Mouse (Mus musculus) stomach, embryonic 14.5 days (tissue): ENCODE data around the gene Ercc6l2. TPM values are rescaled to one million over a fixed set of nuclear protein-coding genes. Genes with fewer than 3 reads are reported as not detected.
"Not testable (repeated sequence)": the region's sequence is repeated elsewhere in the genome, so short reads cannot be mapped to it uniquely, and the experiment has no call there.

Experiments
- ATAC-seq: fragments of 200-750 bp; cut with Nextera tagmentation; 2 replicates; pipeline ENCODE4 v1.8.0; 2017; ENCODE audit warnings: low read depth, moderate TSS enrichment; ENCODE audit not compliant: insufficient number of reproducible peaks, insufficient read depth, low FRiP score
- H3K27ac ChIP-seq: fragments of 300-500 bp; sonication (generic); 2 replicates; pipeline ENCODE4 v1.5.1; 2014; ENCODE audit warnings: mild to moderate bottlenecking, low read length, moderate library complexity, mixed read lengths
- H3K27me3 ChIP-seq: fragments of 300-500 bp; sonication (generic); 2 replicates; pipeline ENCODE4 v1.6.1; 2014; ENCODE audit warnings: low read length, control low read depth, mixed read lengths; ENCODE audit not compliant: control insufficient read depth, insufficient read depth
- H3K36me3 ChIP-seq: fragments of 300-500 bp; sonication (generic); 2 replicates; pipeline ENCODE4 v1.6.1; 2014; ENCODE audit warnings: mild to moderate bottlenecking, control low read depth, low read length, moderate library complexity, mixed read lengths; ENCODE audit not compliant: control insufficient read depth, insufficient read depth
- H3K4me1 ChIP-seq: fragments of 300-500 bp; sonication (generic); 2 replicates; pipeline ENCODE4 v1.6.1; 2014; ENCODE audit warnings: low read length, control low read depth, mixed read lengths; ENCODE audit not compliant: control insufficient read depth, insufficient read depth
- H3K4me2 ChIP-seq: fragments of 300-500 bp; sonication (generic); replicated peaks from 2 replicates; pipeline ENCODE4 v1.6.1; 2014; ENCODE audit warnings: low read depth, low read length, control low read depth
- H3K4me3 ChIP-seq: fragments of 300-500 bp; sonication (generic); 2 replicates; pipeline ENCODE4 v1.5.1; 2014; ENCODE audit warnings: low read depth, low read length, control low read depth
- H3K9ac ChIP-seq: fragments of 300-500 bp; sonication (generic); replicated peaks from 2 replicates; pipeline ENCODE4 v1.6.1; 2014; ENCODE audit warnings: low read depth, mild to moderate bottlenecking, control low read depth, low read length, moderate library complexity, mixed read lengths
- H3K9me3 ChIP-seq: fragments of 300-500 bp; sonication (generic); 2 replicates; pipeline ENCODE4 v1.6.1; 2016; ENCODE audit warnings: low read depth, low read length, control low read depth; ENCODE audit not compliant: control insufficient read depth
- WGBS: fragments of 180-500 bp; shearing (Covaris S2); extraction: QIAGEN DNeasy Blood & Tissue Kit; methylation state at CpG from one replicate; pipeline ENCODE4 v1.1.7; 2014; 5-methylcytosine and 5-hydroxymethylcytosine counted together
- polyA plus RNA-seq: library from polyadenylated mRNA; unstranded; fragments of >200 nt; fragmentation: Nextera tagmentation; extraction: Ambion mirVana; gene quantifications from 2 replicates; pipeline ENCODE4 v1.2.1, GENCODE M21; 2014

The Ercc6l2 gene
- polyA plus RNA-seq, 1 experiment from 2014 or later: 29.2 TPM

GRCm38 (mm10) chr13:63916568-63916967, 101.5 kb downstream of the Ercc6l2 start:
- Histone ChIP-seq H3K27me3 (no peaks in the 10 kb centered on the region), H3K9ac (no peak overlapping the region), H3K27ac (peak overlapping the region; percentile 72; the same call in 1 of the 2 replicates), H3K9me3 (peaks cover under 1% of the 10 kb centered on the region; the same call in 1 of the 2 replicates), H3K36me3 (no peaks in the 10 kb centered on the region), H3K4me1 (peaks cover 47% of the 10 kb centered on the region), H3K4me3 (no peak overlapping the region), H3K4me2 (no peak overlapping the region)
- WGBS: 82% methylated on average over 8 of the region's 8 CpGs
- no peak for ATAC-seq

DNA sequence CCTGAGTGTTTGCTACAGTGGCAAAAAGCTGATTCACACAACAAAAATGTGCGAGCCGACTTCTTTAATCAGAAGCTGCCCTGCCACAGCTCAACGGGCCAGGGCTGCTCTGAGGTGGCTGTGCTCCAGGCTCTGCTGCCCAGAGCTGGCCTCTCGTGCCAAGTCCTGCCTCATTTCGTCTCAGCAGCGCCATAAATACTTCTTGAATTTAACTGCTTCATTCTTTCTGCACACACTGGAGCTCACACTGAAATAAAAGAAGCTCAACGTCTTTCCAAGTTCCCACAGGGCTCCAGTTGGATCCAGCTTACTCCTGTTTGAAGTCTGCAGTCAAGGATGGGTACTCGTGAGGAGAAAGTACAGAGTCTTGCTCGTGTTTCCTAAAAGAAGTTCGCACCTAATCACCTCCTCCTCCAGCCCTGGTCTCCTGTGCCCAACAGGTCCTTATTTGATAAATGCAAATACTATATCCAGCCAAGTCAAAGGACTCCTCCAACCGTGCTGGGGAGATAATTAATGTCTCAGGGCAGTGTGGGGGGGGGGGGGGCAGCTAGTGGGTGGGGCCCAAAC, 102.2 kb downstream of the Ercc6l2 start:
- WGBS: 20% methylated on average over 11 of the region's 11 CpGs

DNA sequence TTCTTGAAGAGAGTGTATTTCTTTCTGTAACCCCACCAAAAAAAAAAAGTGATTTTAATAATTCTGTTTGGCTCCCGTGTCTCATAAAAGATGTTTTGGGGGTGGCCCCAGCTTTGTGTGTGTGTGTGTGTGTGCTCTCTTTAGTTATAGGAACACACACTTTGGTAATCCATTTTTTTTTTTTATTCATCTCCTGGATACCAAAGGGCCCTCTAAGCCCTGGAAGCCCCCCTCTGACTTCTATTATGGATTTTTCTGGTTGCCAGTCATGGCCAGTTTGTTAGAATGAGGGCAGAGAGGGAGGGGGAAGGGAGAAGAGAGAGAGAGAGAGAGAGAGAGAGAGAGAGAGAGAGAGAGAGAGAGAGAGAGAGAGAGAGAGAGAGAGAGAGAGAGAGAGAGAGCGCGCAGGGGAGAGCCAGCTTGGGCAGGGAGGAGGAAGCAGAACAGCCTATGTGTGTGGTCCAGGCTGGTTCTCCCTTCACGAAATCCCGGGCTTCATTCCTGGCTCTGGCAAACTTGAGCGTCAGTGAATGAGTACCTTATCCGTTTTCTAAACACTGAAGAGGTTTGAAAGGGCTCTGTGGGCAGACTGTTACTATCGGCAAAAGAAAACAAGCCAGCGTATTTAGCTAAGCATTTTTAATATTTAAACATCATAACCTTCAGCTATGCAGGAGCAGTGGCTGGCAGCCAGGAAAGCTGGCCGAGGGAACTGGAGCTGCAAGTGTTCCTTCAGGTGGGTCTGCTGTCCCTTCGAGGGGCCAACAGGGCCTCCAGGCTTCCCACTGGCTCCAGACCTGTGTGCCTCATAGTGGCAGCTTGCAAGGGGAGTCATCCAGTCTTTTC, 103.0 kb downstream of the Ercc6l2 start:
- no peak overlapping the region for H3K9ac ChIP-seq
- H3K27me3 ChIP-seq: no peaks in the 10 kb centered on the region
- 7% methylated on average over 11 of the region's 11 CpGs for WGBS
- H3K9me3 ChIP-seq: peaks cover 3% of the 10 kb centered on the region; the same call in 1 of the 2 replicates
- peak overlapping the region; percentile 29 for H3K4me2 ChIP-seq
- H3K4me1 ChIP-seq: peaks cover 41% of the 10 kb centered on the region
- no peaks in the 10 kb centered on the region for H3K36me3 ChIP-seq
- peak; percentile 76 for ATAC-seq
- H3K4me3 ChIP-seq: no peak overlapping the region
- peak overlapping the region; percentile 72 for H3K27ac ChIP-seq

More for the DNA sequence above, 102.2 kb downstream of the Ercc6l2 start:
- no peak overlapping the region for H3K4me2 ChIP-seq
- H3K27me3 ChIP-seq: no peaks in the 10 kb centered on the region
- no peak overlapping the region for H3K9ac ChIP-seq
- no peak overlapping the region for H3K4me3 ChIP-seq
- peak overlapping the region; percentile 72 for H3K27ac ChIP-seq
- H3K9me3 ChIP-seq: peaks cover 3% of the 10 kb centered on the region; the same call in 1 of the 2 replicates
- H3K4me1 ChIP-seq: peaks cover 41% of the 10 kb centered on the region
- no peaks in the 10 kb centered on the region for H3K36me3 ChIP-seq
- peak; percentile 35; the same call in 1 of the 2 replicates for ATAC-seq

GRCm38 (mm10) chr13:63918733-63919422, 103.8 kb downstream of the Ercc6l2 start:
- Histone ChIP-seq H3K36me3 (no peaks in the 10 kb centered on the region), H3K4me2 (peak overlapping the region; percentile 29), H3K9me3 (peaks cover 3% of the 10 kb centered on the region; the same call in 1 of the 2 replicates), H3K9ac (0 out of 2 replicates have a peak overlapping the region, but pooled peaks have one; percentile 10), H3K27ac (peak overlapping the region; percentile 72), H3K4me3 (no peak overlapping the region), H3K27me3 (no peaks in the 10 kb centered on the region), H3K4me1 (peaks cover 41% of the 10 kb centered on the region)
- 35% methylated on average over 18 of the region's 18 CpGs for WGBS
- ATAC-seq: peak; percentile 37; the same call in 1 of the 2 replicates

- 86% methylated on average over 1 of the region's 6 CpGs for WGBS
- peaks cover 11% of the 10 kb centered on the region for H3K4me1 ChIP-seq
- not testable (repeated sequence) for H3K27ac ChIP-seq, H3K36me3 ChIP-seq, H3K9me3 ChIP-seq, H3K9ac ChIP-seq, ATAC-seq, H3K27me3 ChIP-seq, H3K4me2 ChIP-seq, H3K4me3 ChIP-seq
Measured at GRCm38 (mm10) chr13:63924036-63924435, 109.0 kb downstream of the Ercc6l2 start.

GRCm38 (mm10) chr13:63927326-63927725, 112.3 kb downstream of the Ercc6l2 start:
- H3K4me1 ChIP-seq: peaks cover 19% of the 10 kb centered on the region
- H3K9me3 ChIP-seq: no peaks in the 10 kb centered on the region
- no peak overlapping the region for H3K9ac ChIP-seq
- no peak overlapping the region for H3K4me3 ChIP-seq
- no peaks in the 10 kb centered on the region for H3K36me3 ChIP-seq
- no peak overlapping the region for H3K4me2 ChIP-seq
- 34% methylated on average over 4 of the region's 4 CpGs for WGBS
- H3K27ac ChIP-seq: peak overlapping the region; percentile 44; the same call in 1 of the 2 replicates
- no peak for ATAC-seq
- H3K27me3 ChIP-seq: no peaks in the 10 kb centered on the region

DNA sequence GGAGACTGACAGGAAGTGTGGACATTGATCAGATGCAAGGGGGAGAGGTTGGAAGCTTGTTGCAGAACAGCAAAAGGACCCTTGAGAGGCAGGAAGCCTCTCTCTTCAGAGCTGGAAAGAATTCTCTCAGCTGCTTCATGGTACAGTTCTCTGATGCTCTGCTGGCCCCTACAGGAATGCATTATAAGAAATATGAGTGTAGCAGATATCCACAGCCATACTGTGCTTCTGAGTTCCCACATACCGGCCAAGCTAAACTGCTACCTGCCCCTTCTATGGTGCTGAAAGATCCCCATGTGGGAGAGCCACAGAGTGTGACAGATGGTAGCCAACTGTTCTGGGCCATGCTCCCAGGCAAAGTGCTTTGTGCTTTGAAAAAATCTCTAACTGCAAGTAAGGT, 114.3 kb downstream of the Ercc6l2 start:
- 19% methylated on average over 1 of the region's 1 CpGs for WGBS
- Histone ChIP-seq H3K9me3 (no peaks in the 10 kb centered on the region), H3K36me3 (no peaks in the 10 kb centered on the region), H3K9ac (no peak overlapping the region), H3K4me1 (peaks cover 19% of the 10 kb centered on the region), H3K4me3 (no peak overlapping the region), H3K27me3 (no peaks in the 10 kb centered on the region), H3K4me2 (no peak overlapping the region), H3K27ac (peak overlapping the region; percentile 76)
- ATAC-seq: peak; percentile 64; the same call in 1 of the 2 replicates

DNA sequence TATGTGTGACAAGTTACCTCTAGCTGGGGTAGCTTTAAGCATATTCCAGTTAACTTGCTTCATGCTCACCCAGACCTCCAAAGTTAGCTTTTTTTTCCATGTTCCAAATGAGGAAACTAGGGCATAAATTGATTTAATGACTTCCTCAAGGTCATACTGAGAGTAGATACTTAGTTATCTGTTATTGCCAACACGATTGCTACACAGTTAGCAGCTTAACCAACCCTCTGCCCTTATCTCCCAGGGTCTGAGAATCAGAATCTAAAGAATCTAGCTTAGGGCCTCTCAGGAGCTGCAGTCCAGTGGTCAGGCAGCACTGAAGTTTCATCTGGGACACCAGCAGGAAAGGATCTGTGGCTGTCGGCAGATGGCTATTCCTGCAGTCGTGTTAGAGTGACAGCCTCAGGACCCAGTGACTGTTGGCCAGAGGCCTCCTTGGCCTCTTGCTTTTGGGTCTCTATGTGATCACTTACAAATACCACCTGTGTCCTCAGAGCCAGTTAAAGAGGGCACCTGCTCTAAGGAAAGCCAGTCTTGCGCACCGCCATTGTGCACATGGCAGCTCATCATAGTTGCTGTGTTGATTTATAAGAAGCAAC, 115.0 kb downstream of the Ercc6l2 start:
- no peak overlapping the region for H3K4me2 ChIP-seq
- no peaks in the 10 kb centered on the region for H3K9me3 ChIP-seq
- H3K27ac ChIP-seq: peak overlapping the region; percentile 76
- ATAC-seq: peak; percentile 6; the same call in 1 of the 2 replicates
- H3K4me3 ChIP-seq: no peak overlapping the region
- 44% methylated on average over 5 of the region's 5 CpGs for WGBS
- no peak overlapping the region for H3K9ac ChIP-seq
- no peaks in the 10 kb centered on the region for H3K27me3 ChIP-seq
- peaks cover 23% of the 10 kb centered on the region for H3K4me1 ChIP-seq
- H3K36me3 ChIP-seq: no peaks in the 10 kb centered on the region
